Mouse (Mus musculus) monocyte, adult 2 months (primary cell): Measurements from ENCODE around the gene Sox2.

ENCODE experiments used
- DNase-seq, 2 experiments: peaks; one replicate each; pipeline ENCODE4 v3.0.0; 2022; ENCODE audit warnings: low spot score in 2 of 2, low read depth in 1 of 2

Sox2 gene

GRCm38 (mm10) chr3:34691703-34692393 is 41.6 kb downstream of the Sox2 start:
- no peak for DNase-seq

- no peak for DNase-seq
Measured at GRCm38 (mm10) chr3:34692394-34692745, 42.2 kb downstream of the Sox2 start.
